Mouse (Mus musculus) hindbrain, embryonic 14.5 days (tissue): ENCODE results near the gene Ube2e2. TPM values are rescaled to one million over a fixed set of nuclear protein-coding genes. Genes with fewer than 3 reads are reported as not detected.

ENCODE experiments used
- ATAC-seq: fragments of 200-750 bp; cut with Nextera tagmentation; 2 replicates; pipeline ENCODE4 v1.8.0; 2017; ENCODE audit warnings: moderate number of reproducible peaks, mild to moderate bottlenecking, moderate TSS enrichment, moderate library complexity; ENCODE audit not compliant: low FRiP score
- DNase-seq: peaks from one replicate; pipeline ENCODE4 v3.0.0-alpha.2; 2015; ENCODE audit warnings: low spot score
- H3K27ac ChIP-seq: fragments of 300-500 bp; sonication (generic); 2 replicates; pipeline ENCODE4 v1.5.1; 2014; ENCODE audit warnings: mild to moderate bottlenecking, moderate library complexity
- H3K27me3 ChIP-seq: fragments of 300-500 bp; sonication (generic); 2 replicates; pipeline ENCODE4 v1.6.1; 2014; ENCODE audit warnings: mild to moderate bottlenecking, low read length, mixed read lengths; ENCODE audit not compliant: control insufficient read depth, insufficient read depth
- H3K36me3 ChIP-seq: fragments of 300-500 bp; sonication (generic); replicated peaks from 2 replicates; pipeline ENCODE4 v1.6.1; 2014; ENCODE audit not compliant: control insufficient read depth, insufficient read depth
- H3K4me1 ChIP-seq: fragments of 300-500 bp; sonication (generic); replicated peaks from 2 replicates; pipeline ENCODE4 v1.6.1; 2014; ENCODE audit warnings: antibody characterized with exemption, low read length, mixed read lengths; ENCODE audit not compliant: control insufficient read depth, insufficient read depth
- H3K4me2 ChIP-seq: fragments of 300-500 bp; sonication (generic); replicated peaks from 2 replicates; pipeline ENCODE4 v1.6.1; 2014; ENCODE audit warnings: mild to moderate bottlenecking, moderate library complexity
- H3K4me3 ChIP-seq: fragments of 300-500 bp; sonication (generic); replicated peaks from 2 replicates; pipeline ENCODE4 v1.5.1; 2014; ENCODE audit warnings: mild to moderate bottlenecking, low read length
- H3K9ac ChIP-seq: fragments of 300-500 bp; sonication (generic); 2 replicates; pipeline ENCODE4 v1.6.1; 2014
- H3K9me3 ChIP-seq: fragments of 300-500 bp; sonication (generic); 2 replicates; pipeline ENCODE4 v1.6.1; 2016; ENCODE audit warnings: low read length; ENCODE audit not compliant: control insufficient read depth
- WGBS: fragments of 180-500 bp; shearing (Covaris S2); extraction: QIAGEN DNeasy Blood & Tissue Kit; methylation state at CpG from one replicate; pipeline ENCODE4 v1.1.7; 2014; 5-methylcytosine and 5-hydroxymethylcytosine counted together
- polyA plus RNA-seq: library from polyadenylated mRNA; unstranded; fragments of >200 nt; fragmentation: Nextera tagmentation; extraction: Ambion mirVana; gene quantifications from 2 replicates; pipeline ENCODE4 v1.2.1, GENCODE M21; 2014

The Ube2e2 gene
- polyA plus RNA-seq, 1 experiment from 2014 or later = 148 TPM

GRCm38 (mm10) chr14:18758003-18758402 is 136.1 kb downstream of the Ube2e2 start:
- Histone ChIP-seq H3K9ac (no peak overlapping the region), H3K27ac (no peak overlapping the region), H3K4me3 (no peak overlapping the region), H3K27me3 (no peaks in the 10 kb centered on the region), H3K4me2 (no peak overlapping the region), H3K36me3 (no peaks in the 10 kb centered on the region), H3K4me1 (0 out of 2 replicates have a peak, but pooled peaks cover 3% of the 10 kb centered on the region), H3K9me3 (no peaks in the 10 kb centered on the region)
- DNase-seq (no peak), ATAC-seq (no peak)
- 96% methylated on average over 2 of the region's 2 CpGs for WGBS

GRCm38 (mm10) chr14:18755410-18755809 is 138.7 kb downstream of the Ube2e2 start:
- no peak overlapping the region for H3K9ac ChIP-seq
- H3K27ac ChIP-seq = no peak overlapping the region
- H3K4me2 ChIP-seq = no peak overlapping the region
- no peaks in the 10 kb centered on the region for H3K36me3 ChIP-seq
- DNase-seq (no peak), ATAC-seq (peak; percentile 19; the same call in 1 of the 2 replicates)
- H3K4me1 ChIP-seq = 0 out of 2 replicates have a peak, but pooled peaks cover 3% of the 10 kb centered on the region
- H3K27me3 ChIP-seq = no peaks in the 10 kb centered on the region
- H3K9me3 ChIP-seq = 0 out of 2 replicates have a peak, but pooled peaks cover 3% of the 10 kb centered on the region
- 53% methylated on average over 1 of the region's 1 CpGs for WGBS
- H3K4me3 ChIP-seq = no peak overlapping the region

- no peak for ATAC-seq
- Histone ChIP-seq H3K4me3 (no peak overlapping the region), H3K9me3 (0 out of 2 replicates have a peak, but pooled peaks cover 3% of the 10 kb centered on the region), H3K36me3 (no peaks in the 10 kb centered on the region), H3K4me1 (0 out of 2 replicates have a peak, but pooled peaks cover 2% of the 10 kb centered on the region), H3K27me3 (no peaks in the 10 kb centered on the region), H3K9ac (no peak overlapping the region), H3K27ac (no peak overlapping the region), H3K4me2 (no peak overlapping the region)
- 96% methylated on average over 2 of the region's 2 CpGs for WGBS
- no peak for DNase-seq
Observed at GRCm38 (mm10) chr14:18754595-18754994, 139.5 kb downstream of the Ube2e2 start.

GRCm38 (mm10) chr14:18754001-18754400 is 140.1 kb downstream of the Ube2e2 start:
- no peak for ATAC-seq
- WGBS = 96% methylated on average over 2 of the region's 2 CpGs
- no peak for DNase-seq

GRCm38 (mm10) chr14:18731154-18731553 is 162.9 kb downstream of the Ube2e2 start:
- H3K27ac ChIP-seq = no peak overlapping the region
- DNase-seq (no peak), ATAC-seq (no peak)
- no peaks in the 10 kb centered on the region for H3K27me3 ChIP-seq
- H3K36me3 ChIP-seq = no peaks in the 10 kb centered on the region
- H3K4me1 ChIP-seq = no peaks in the 10 kb centered on the region
- 70% methylated on average over 4 of the region's 4 CpGs for WGBS
- no peak overlapping the region for H3K4me2 ChIP-seq
- H3K9ac ChIP-seq = no peak overlapping the region
- no peaks in the 10 kb centered on the region for H3K9me3 ChIP-seq
- no peak overlapping the region for H3K4me3 ChIP-seq

More at GRCm38 (mm10) chr14:18754001-18754400, 140.1 kb downstream of the Ube2e2 start:
- Histone ChIP-seq H3K4me2 (no peak overlapping the region), H3K4me3 (no peak overlapping the region), H3K4me1 (no peaks in the 10 kb centered on the region), H3K9me3 (0 out of 2 replicates have a peak, but pooled peaks cover 3% of the 10 kb centered on the region), H3K9ac (no peak overlapping the region), H3K27ac (no peak overlapping the region), H3K36me3 (no peaks in the 10 kb centered on the region), H3K27me3 (no peaks in the 10 kb centered on the region)

GRCm38 (mm10) chr14:18720601-18721591 is 173.2 kb downstream of the Ube2e2 start:
- no peak for ATAC-seq
- 97% methylated on average over 2 of the region's 2 CpGs for WGBS
- H3K36me3 ChIP-seq = no peaks in the 10 kb centered on the region

GRCm38 (mm10) chr14:18716970-18717369 is 177.1 kb downstream of the Ube2e2 start:
- H3K9me3 ChIP-seq = no peaks in the 10 kb centered on the region
- no peaks in the 10 kb centered on the region for H3K36me3 ChIP-seq
- DNase-seq (no peak), ATAC-seq (peak; percentile 31; the same call in 1 of the 2 replicates)
- H3K27me3 ChIP-seq = no peaks in the 10 kb centered on the region
- WGBS = 85% methylated on average over 1 of the region's 1 CpGs
- H3K9ac ChIP-seq = no peak overlapping the region
- H3K4me1 ChIP-seq = no peaks in the 10 kb centered on the region
- H3K4me3 ChIP-seq = no peak overlapping the region
- H3K4me2 ChIP-seq = no peak overlapping the region
- H3K27ac ChIP-seq = no peak overlapping the region

More at GRCm38 (mm10) chr14:18720601-18721591, 173.2 kb downstream of the Ube2e2 start:
- Histone ChIP-seq H3K4me2 (no peak overlapping the region), H3K4me1 (no peaks in the 10 kb centered on the region), H3K27ac (no peak overlapping the region), H3K9me3 (no peaks in the 10 kb centered on the region), H3K4me3 (no peak overlapping the region), H3K9ac (no peak overlapping the region), H3K27me3 (no peaks in the 10 kb centered on the region)
- no peak for DNase-seq

- H3K4me3 ChIP-seq = no peak overlapping the region
- H3K36me3 ChIP-seq = no peaks in the 10 kb centered on the region
- peaks cover 11% of the 10 kb centered on the region; the same call in 1 of the 2 replicates for H3K9me3 ChIP-seq
- no peak overlapping the region for H3K27ac ChIP-seq
- no peak overlapping the region for H3K9ac ChIP-seq
- no peaks in the 10 kb centered on the region for H3K4me1 ChIP-seq
- DNase-seq = no peak
- H3K4me2 ChIP-seq = no peak overlapping the region
- H3K27me3 ChIP-seq = no peaks in the 10 kb centered on the region
- 89% methylated on average over 1 of the region's 1 CpGs for WGBS
- ATAC-seq = no peak
Observed at GRCm38 (mm10) chr14:18715529-18715928, 178.5 kb downstream of the Ube2e2 start.

GRCm38 (mm10) chr14:18697662-18698225 is 196.3 kb downstream of the Ube2e2 start:
- Histone ChIP-seq H3K27me3 (no peaks in the 10 kb centered on the region), H3K4me3 (no peak overlapping the region), H3K9me3 (no peaks in the 10 kb centered on the region), H3K27ac (no peak overlapping the region), H3K36me3 (no peaks in the 10 kb centered on the region), H3K9ac (no peak overlapping the region), H3K4me1 (no peaks in the 10 kb centered on the region; the same call in 1 of the 2 replicates), H3K4me2 (no peak overlapping the region)
- ATAC-seq = no peak
- no peak for DNase-seq
- 68% methylated on average over 4 of the region's 4 CpGs for WGBS
